Comparison of ENCODE assay signal across 13 mouse cellular contexts in genomic region chr1:89465417-89466002, GRCm38 (mm10). TPM values are rescaled to one million over a fixed set of nuclear protein-coding genes. Genes with fewer than 3 reads are reported as not detected.
DNase-seq lines count a peak whose midpoint lies in the region; ATAC-seq lines count a peak whose summit lies in the region.
"Had no signal": no experiment of that assay in that cellular context is flagged by ENCODE, and none has a peak within 500 bp of the region (broad histone marks: within the 10 kb centered on the region; RNA-seq: fewer than 3 reads in every experiment).

No protein-coding gene starts in this region.

- ATAC-seq in frontal cortex, adult (ENCODE audit: low TSS enrichment): peak; percentile 89
- no peak for ATAC-seq in monocyte, adult 5-6 weeks (replicated peaks; ENCODE audit: insufficient number of reproducible peaks, low FRiP score, low TSS enrichment, poor library complexity, severe bottlenecking)
- ATAC-seq: CD4-positive, CD25-positive, alpha-beta regulatory T cell, adult 4 months; liver, embryonic 12.5 days had no signal

- no peak for DNase-seq in frontal cortex, postnatal 25 days (ENCODE audit: low spot score in 2 of 2)
- peak; percentile 58 for DNase-seq in layer of hippocampus, adult 11-12 months (ENCODE audit: low spot score)
- no peak for DNase-seq in layer of hippocampus, adult 9-10 months (ENCODE audit: low spot score)
- DNase-seq in ZHBTc4 (ENCODE audit: low read depth, low spot score): peak; percentile 57
- DNase-seq in layer of hippocampus, adult 8-10 months (ENCODE audit: low spot score in 2 of 2): peak; percentile 44 to 64
- DNase-seq in gastrocnemius, postnatal 10 days: no peak
- DNase-seq: kidney, postnatal 25 days; lung, postnatal 4 days; thymus, postnatal 36 days had no signal

RNA-seq across cellular contexts. Expression of gene Agap1, which starts 10.9 kb away (rescaled TPM):
- total RNA-seq in layer of hippocampus, adult 8-10 months (2022): 100 to 1,000 TPM; 235 to 308 (median 283) TPM
- total RNA-seq in gastrocnemius, postnatal 10 days (2021): 10 to 100 TPM; 49.5 to 59.1 TPM
- 1.3 to 3.3 TPM (median 1.9 TPM) in 3 replicates for total RNA-seq in monocyte, adult 5-6 weeks (2017)

Comparison
In these comparisons a context has a peak if more than half of its experiments do, and no peak if none do; other contexts are left out.
1. DNase-seq: peak in layer of hippocampus, adult 11-12 months (single experiment), ZHBTc4 (single experiment) and layer of hippocampus, adult 8-10 months (2 of 2); none in frontal cortex, postnatal 25 days (0 of 2), layer of hippocampus, adult 9-10 months (single experiment) and gastrocnemius, postnatal 10 days (single experiment).
2. RNA of gene Agap1, which starts 10.9 kb away (total RNA-seq): 235 to 308 TPM in layer of hippocampus, adult 8-10 months and 49.5 to 59.1 TPM in gastrocnemius, postnatal 10 days; 1.3 to 3.3 TPM in monocyte, adult 5-6 weeks; every median in the first group is over 10 times any median in the second.